20 mouse cellular contexts compared by ENCODE assay signal in genomic region chr12:91793266-91793665, GRCm38 (mm10). TPM values are rescaled to one million over a fixed set of nuclear protein-coding genes. Genes with fewer than 3 reads are reported as not detected.
DNase-seq lines count a peak whose midpoint lies in the region; ATAC-seq and TF ChIP-seq lines count a peak whose summit lies in the region.
"Had no signal": no experiment of that assay in that cellular context is flagged by ENCODE, and none has a peak within 500 bp of the region (broad histone marks: within the 10 kb centered on the region; RNA-seq: fewer than 3 reads in every experiment).

No protein-coding gene starts in this region.

- H3K9me3 ChIP-seq in liver, postnatal 0 days (ENCODE audit: low read length), result no peaks in the 10 kb centered on the region
- H3K9me3 ChIP-seq: heart, embryonic 15.5 days; hindbrain, embryonic 13.5 days had no signal

- H3K27me3 ChIP-seq in liver, postnatal 0 days (ENCODE audit: insufficient read depth, low read length), result no peaks in the 10 kb centered on the region
- H3K27me3 ChIP-seq: hindbrain, embryonic 13.5 days had no signal

- H3K4me1 ChIP-seq in liver, postnatal 0 days (ENCODE audit: insufficient read depth), result no peaks in the 10 kb centered on the region
- H3K4me1 ChIP-seq: hindbrain, embryonic 13.5 days had no signal

- no peak for TF ChIP-seq EP300 in liver, postnatal 0 days (IDR thresholded peaks at IDR 0.05; ENCODE audit: low read depth)

- ATAC-seq in liver, postnatal 0 days, result no peak
- ATAC-seq: CD4-positive, CD25-positive, alpha-beta regulatory T cell, adult 4 months; forebrain, embryonic 16.5 days; hindbrain, postnatal 0 days had no signal

- H3K4me2 ChIP-seq in liver, postnatal 0 days (ENCODE audit: low read depth, low read length), result no peak overlapping the region
- H3K4me2 ChIP-seq: heart, embryonic 11.5 days; heart, embryonic 15.5 days; hindbrain, embryonic 13.5 days had no signal

- H3K27ac ChIP-seq in liver, postnatal 0 days (ENCODE audit: low read depth), result no peak overlapping the region
- H3K27ac ChIP-seq: heart, adult 2 months; heart, embryonic 15.5 days; hindbrain, embryonic 13.5 days; hindbrain, postnatal 0 days had no signal

- TF ChIP-seq CTCF in liver, postnatal 0 days (IDR thresholded peaks at IDR 0.05; ENCODE audit: low read depth), result no peak

- H3K9ac ChIP-seq in liver, postnatal 0 days (replicated peaks), result no peak overlapping the region
- H3K9ac ChIP-seq: heart, embryonic 15.5 days; hindbrain, embryonic 13.5 days had no signal

- H3K36me3 ChIP-seq in liver, postnatal 0 days (replicated peaks; ENCODE audit: insufficient read depth, low read length), result no peaks in the 10 kb centered on the region
- H3K36me3 ChIP-seq: heart, embryonic 15.5 days; hindbrain, embryonic 13.5 days had no signal

- DNase-seq in liver (peak; percentile 39), ES-CJ7 (ENCODE audit: low read depth, low spot score) (peak; percentile 51), ZHBTc4 (ENCODE audit: low read depth, low spot score) (peak; percentile 75)
- no peak for DNase-seq in liver, postnatal 0 days
- DNase-seq in right cerebral cortex, postnatal 14 days, result no peak
- DNase-seq in layer of hippocampus, adult 9-11 months, result no peak
- DNase-seq in adrenal gland, postnatal 25 days, result no peak
- DNase-seq: adrenal gland, postnatal 14 days; B cell, adult 2 months; cerebellum, adult 2 months; cerebellum, postnatal 10 days; gastrocnemius, postnatal 10 days; heart, adult 2 months; heart, postnatal 14 days had no signal

- no peak overlapping the region for H3K4me3 ChIP-seq in liver, postnatal 0 days (ENCODE audit: low read depth, low read length)
- H3K4me3 ChIP-seq: heart, adult 2 months; heart, embryonic 15.5 days; hindbrain, embryonic 13.5 days had no signal

- 69% methylated on average over 8 of the region's 8 CpGs for WGBS in liver, postnatal 0 days (ENCODE audit: insufficient replicate concordance)

RNA-seq across cellular contexts. Expression of gene Ston2, which starts 5.1 kb away (rescaled TPM):
- polyA plus RNA-seq in liver, postnatal 0 days (2015; fragmentation: Nextera tagmentation; extraction: Ambion mirVana), result 5.5 and 5.6 TPM in 2 replicates
- 7.3 and 11.5 TPM in 2 replicates for total RNA-seq in adrenal gland, postnatal 25 days (2021)

RNA-seq across cellular contexts. Expression of gene Sel1l, which starts 55.7 kb away (rescaled TPM):
- 66.8 and 75.7 TPM in 2 replicates for polyA plus RNA-seq in liver, postnatal 0 days (2015; fragmentation: Nextera tagmentation; extraction: Ambion mirVana)
- total RNA-seq in adrenal gland, postnatal 25 days (2021), result 153 and 158 TPM in 2 replicates

Comparison
In these comparisons a context has a peak if more than half of its experiments do, and no peak if none do; other contexts are left out.
1. DNase-seq: peak in liver (single experiment), ES-CJ7 (single experiment) and ZHBTc4 (single experiment); none in liver, postnatal 0 days (single experiment), right cerebral cortex, postnatal 14 days (single experiment), layer of hippocampus, adult 9-11 months (single experiment) and adrenal gland, postnatal 25 days (single experiment).